Mouse (Mus musculus) embryonic facial prominence, embryonic 10.5 days (tissue): ENCODE results near the gene Gde1. TPM values are rescaled to one million over a fixed set of nuclear protein-coding genes. Genes with fewer than 3 reads are reported as not detected.

Experiments used
- DNase-seq: peaks from one replicate; pipeline ENCODE4 v3.0.0-alpha.2; 2017; ENCODE audit warnings: low spot score
- H3K27ac ChIP-seq: fragments of 300-500 bp; sonication (generic); replicated peaks from 2 replicates; pipeline ENCODE4 v1.5.1; 2016; ENCODE audit warnings: mild to moderate bottlenecking
- H3K27me3 ChIP-seq: fragments of 300-500 bp; sonication (generic); replicated peaks from 2 replicates; pipeline ENCODE4 v1.6.1; 2016; ENCODE audit warnings: low read depth, mild to moderate bottlenecking; ENCODE audit not compliant: poor library complexity, severe bottlenecking
- H3K36me3 ChIP-seq: fragments of 300-500 bp; sonication (generic); replicated peaks from 2 replicates; pipeline ENCODE4 v1.6.1; 2016; ENCODE audit warnings: mild to moderate bottlenecking, moderate library complexity
- H3K4me1 ChIP-seq: fragments of 300-500 bp; sonication (generic); 2 replicates; pipeline ENCODE4 v1.6.1; 2016
- H3K4me3 ChIP-seq: fragments of 300-500 bp; sonication (generic); 2 replicates; pipeline ENCODE4 v1.5.1; 2016; ENCODE audit warnings: mild to moderate bottlenecking, moderate library complexity
- H3K9me3 ChIP-seq: fragments of 300-500 bp; sonication (generic); 2 replicates; pipeline ENCODE4 v1.6.1; 2016; ENCODE audit warnings: mild to moderate bottlenecking
- WGBS: fragments of 180-500 bp; shearing (Covaris S2); methylation state at CpG from one replicate; pipeline ENCODE4 v1.1.7; 2016; 5-methylcytosine and 5-hydroxymethylcytosine counted together
- polyA plus RNA-seq: library from polyadenylated mRNA; unstranded; fragments of >200 nt; fragmentation: Nextera tagmentation; extraction: Ambion mirVana; gene quantifications from 2 replicates; pipeline ENCODE4 v1.2.1, GENCODE M21; 2016

The Gde1 gene
- 65.1 and 68.7 TPM in 2 replicates for polyA plus RNA-seq

GRCm38 (mm10) chr7:118705101-118705961 lies at the start of gene Gde1:
Gene Gde1, minus strand, starts transcription at chr7:118705778.
- DNase-seq: peak; percentile 95
- under 1% methylated on average over 66 of the region's 66 CpGs for WGBS
- no peaks in the 10 kb centered on the region for H3K27me3 ChIP-seq
- peaks cover 31% of the 10 kb centered on the region for H3K4me1 ChIP-seq
- H3K9me3 ChIP-seq: no peaks in the 10 kb centered on the region
- H3K27ac ChIP-seq: peak within 1 kb of the TSS; percentile 91
- H3K4me3 ChIP-seq: peak within 1 kb of the TSS; percentile 80
- H3K36me3 ChIP-seq: peaks cover 23% of the 10 kb centered on the region

GRCm38 (mm10) chr7:118751625-118752024 lies 46.0 kb upstream of the Gde1 start:
- peaks cover 96% of the 10 kb centered on the region for H3K36me3 ChIP-seq
- H3K4me1 ChIP-seq: no peaks in the 10 kb centered on the region
- H3K27me3 ChIP-seq: no peaks in the 10 kb centered on the region
- no peak overlapping the region for H3K27ac ChIP-seq
- DNase-seq: no peak
- no peak overlapping the region for H3K4me3 ChIP-seq
- no peaks in the 10 kb centered on the region for H3K9me3 ChIP-seq
- 88% methylated on average over 7 of the region's 7 CpGs for WGBS

GRCm38 (mm10) chr7:118749706-118750105 lies 44.1 kb upstream of the Gde1 start:
- H3K4me1 ChIP-seq: no peaks in the 10 kb centered on the region
- no peak overlapping the region for H3K4me3 ChIP-seq
- DNase-seq: no peak
- H3K9me3 ChIP-seq: no peaks in the 10 kb centered on the region
- peaks cover 97% of the 10 kb centered on the region for H3K36me3 ChIP-seq
- H3K27me3 ChIP-seq: no peaks in the 10 kb centered on the region
- H3K27ac ChIP-seq: no peak overlapping the region
- WGBS: 53% methylated on average over 8 of the region's 8 CpGs

GRCm38 (mm10) chr7:118747891-118748672 lies 42.5 kb upstream of the Gde1 start:
- H3K4me3 ChIP-seq: no peak overlapping the region
- DNase-seq: no peak
- no peaks in the 10 kb centered on the region for H3K4me1 ChIP-seq
- WGBS: 93% methylated on average over 12 of the region's 12 CpGs
- no peaks in the 10 kb centered on the region for H3K27me3 ChIP-seq
- no peaks in the 10 kb centered on the region for H3K9me3 ChIP-seq
- no peak overlapping the region for H3K27ac ChIP-seq
- peaks cover 93% of the 10 kb centered on the region for H3K36me3 ChIP-seq

GRCm38 (mm10) chr7:118744766-118745165 lies 39.2 kb upstream of the Gde1 start:
- no peaks in the 10 kb centered on the region for H3K27me3 ChIP-seq
- WGBS: 90% methylated on average over 5 of the region's 5 CpGs
- H3K27ac ChIP-seq: no peak overlapping the region
- no peak for DNase-seq
- peaks cover 61% of the 10 kb centered on the region for H3K36me3 ChIP-seq
- no peaks in the 10 kb centered on the region for H3K9me3 ChIP-seq
- no peak overlapping the region for H3K4me3 ChIP-seq
- H3K4me1 ChIP-seq: peaks cover 11% of the 10 kb centered on the region

- peaks cover 11% of the 10 kb centered on the region for H3K4me1 ChIP-seq
- H3K4me3 ChIP-seq: no peak overlapping the region
- no peak overlapping the region for H3K27ac ChIP-seq
- H3K27me3 ChIP-seq: no peaks in the 10 kb centered on the region
- H3K36me3 ChIP-seq: peaks cover 40% of the 10 kb centered on the region
- no peaks in the 10 kb centered on the region for H3K9me3 ChIP-seq
- DNase-seq: no peak
- WGBS: 94% methylated on average over 6 of the region's 6 CpGs
Measured at GRCm38 (mm10) chr7:118742278-118742677, 36.7 kb upstream of the Gde1 start.

GRCm38 (mm10) chr7:118740532-118741338 lies 35.2 kb upstream of the Gde1 start:
- Histone ChIP-seq H3K9me3 (no peaks in the 10 kb centered on the region), H3K27me3 (no peaks in the 10 kb centered on the region), H3K4me1 (peaks cover 11% of the 10 kb centered on the region), H3K4me3 (peak overlapping the region; percentile 75), H3K36me3 (peaks cover 33% of the 10 kb centered on the region), H3K27ac (peak overlapping the region; percentile 78)
- 3% methylated on average over 41 of the region's 41 CpGs for WGBS
- peak; percentile 97 for DNase-seq

- Histone ChIP-seq H3K4me3 (peak within 1 kb of the TSS; percentile 75), H3K27me3 (no peaks in the 10 kb centered on the region), H3K9me3 (no peaks in the 10 kb centered on the region), H3K36me3 (peaks cover 33% of the 10 kb centered on the region), H3K4me1 (peaks cover 11% of the 10 kb centered on the region), H3K27ac (peak within 1 kb of the TSS; percentile 78)
- 3% methylated on average over 16 of the region's 16 CpGs for WGBS
- DNase-seq: peak; percentile 86
Measured at GRCm38 (mm10) chr7:118739975-118740531, 34.5 kb upstream of the Gde1 start, which contains the start of gene Vps35l. Gene Vps35l, plus strand, starts transcription at chr7:118740226.

- WGBS: 63% methylated on average over 1 of the region's 1 CpGs
- no peaks in the 10 kb centered on the region for H3K9me3 ChIP-seq
- peaks cover 32% of the 10 kb centered on the region for H3K36me3 ChIP-seq
- no peaks in the 10 kb centered on the region for H3K27me3 ChIP-seq
- H3K4me1 ChIP-seq: peaks cover 11% of the 10 kb centered on the region
- no peak for DNase-seq
- no peak overlapping the region for H3K4me3 ChIP-seq
- no peak overlapping the region for H3K27ac ChIP-seq
Measured at GRCm38 (mm10) chr7:118738730-118739129, 33.2 kb upstream of the Gde1 start.

- no peak for DNase-seq
- Histone ChIP-seq H3K27ac (no peak overlapping the region), H3K4me1 (no peaks in the 10 kb centered on the region), H3K9me3 (no peaks in the 10 kb centered on the region), H3K4me3 (no peak overlapping the region), H3K27me3 (no peaks in the 10 kb centered on the region), H3K36me3 (peaks cover 81% of the 10 kb centered on the region)
- 94% methylated on average over 13 of the region's 13 CpGs for WGBS
Measured at GRCm38 (mm10) chr7:118733225-118733624, 27.6 kb upstream of the Gde1 start.

- Histone ChIP-seq H3K36me3 (peaks cover 88% of the 10 kb centered on the region), H3K9me3 (no peaks in the 10 kb centered on the region), H3K27me3 (no peaks in the 10 kb centered on the region), H3K4me1 (no peaks in the 10 kb centered on the region), H3K4me3 (no peak overlapping the region), H3K27ac (no peak overlapping the region)
- WGBS: 92% methylated on average over 3 of the region's 3 CpGs
- no peak for DNase-seq
Measured at GRCm38 (mm10) chr7:118731781-118732180, 26.2 kb upstream of the Gde1 start.
